Mouse (Mus musculus): ENCODE data around the gene Cx3cr1. TPM values are rescaled to one million over a fixed set of nuclear protein-coding genes. Genes with fewer than 3 reads are reported as not detected.

The Cx3cr1 gene
- polyA plus RNA-seq, 1 experiment from 2014 or later: 3.9 TPM

DNA sequence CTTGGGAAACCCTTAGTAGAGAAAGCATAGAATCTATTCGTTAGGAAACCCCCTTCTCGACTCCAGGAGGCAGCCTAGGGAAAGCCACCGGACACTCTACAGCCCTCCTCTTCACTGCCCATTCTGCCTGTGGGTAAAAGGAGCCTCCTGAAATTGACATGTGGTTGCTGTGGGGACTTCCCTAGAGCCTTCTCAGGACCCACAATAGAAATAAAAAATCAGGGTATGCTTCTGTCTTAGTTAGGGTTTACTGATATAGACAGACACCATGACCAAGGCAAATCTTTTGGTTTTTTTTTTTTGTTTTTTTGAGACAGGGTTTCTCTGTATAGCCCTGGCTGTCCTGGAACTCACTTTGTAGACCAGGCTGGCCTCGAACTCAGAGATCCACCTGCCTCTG lies 73.6 kb downstream of the Cx3cr1 start:
- Histone ChIP-seq H3K9me3 (ENCODE audit: control insufficient read depth, low read length) (no peaks in the 10 kb centered on the region), H3K27me3 (ENCODE audit: control insufficient read depth, insufficient read depth, low read length) (no peaks in the 10 kb centered on the region), H3K36me3 (ENCODE audit: control insufficient read depth, insufficient read depth, low read length) (no peaks in the 10 kb centered on the region), H3K4me1 (replicated peaks; ENCODE audit: control insufficient read depth, insufficient read depth, low read length) (no peaks in the 10 kb centered on the region), H3K9ac (ENCODE audit: low read length) (no peak overlapping the region), H3K4me3 (ENCODE audit: low read depth, low read length) (no peak overlapping the region), H3K4me2 (ENCODE audit: low read depth, low read length, severe bottlenecking) (no peak overlapping the region), H3K27ac (ENCODE audit: low read depth, low read length) (no peak overlapping the region)
- DNase-seq (ENCODE audit: low spot score): no peak
- 90% methylated on average over 4 of the region's 4 CpGs for WGBS
- no peak for ATAC-seq (replicated peaks; ENCODE audit: low FRiP score)

DNA sequence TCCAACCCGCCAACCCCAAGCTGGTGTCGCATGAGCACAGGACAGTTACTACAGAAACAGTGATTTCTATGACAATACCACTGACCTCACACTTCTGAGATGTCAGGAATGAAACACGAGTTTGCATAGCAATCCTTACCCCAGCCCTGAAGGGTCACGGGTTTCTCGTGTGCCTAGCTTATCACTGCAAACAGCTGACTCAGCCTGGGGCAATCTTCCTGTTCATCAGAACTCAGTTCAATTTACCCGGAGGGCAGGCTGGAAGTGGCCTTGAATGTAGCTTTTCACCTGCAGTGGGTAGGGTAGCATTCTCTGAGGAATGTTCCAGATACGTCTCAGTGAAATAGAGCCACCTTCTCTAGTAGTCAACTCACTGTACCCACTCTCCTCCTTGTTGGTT lies 75.5 kb downstream of the Cx3cr1 start:
- Histone ChIP-seq H3K4me1 (replicated peaks; ENCODE audit: control insufficient read depth, insufficient read depth, low read length) (no peaks in the 10 kb centered on the region), H3K4me2 (ENCODE audit: low read depth, low read length, severe bottlenecking) (no peak overlapping the region), H3K27ac (ENCODE audit: low read depth, low read length) (no peak overlapping the region), H3K4me3 (ENCODE audit: low read depth, low read length) (no peak overlapping the region), H3K27me3 (ENCODE audit: control insufficient read depth, insufficient read depth, low read length) (no peaks in the 10 kb centered on the region), H3K9me3 (ENCODE audit: control insufficient read depth, low read length) (no peaks in the 10 kb centered on the region), H3K36me3 (ENCODE audit: control insufficient read depth, insufficient read depth, low read length) (no peaks in the 10 kb centered on the region), H3K9ac (ENCODE audit: low read length) (no peak overlapping the region)
- no peak for ATAC-seq (replicated peaks; ENCODE audit: low FRiP score)
- DNase-seq (ENCODE audit: low spot score): no peak
- 82% methylated on average over 7 of the region's 7 CpGs for WGBS

- no peak for DNase-seq (ENCODE audit: low spot score)
- no peak overlapping the region for H3K4me2 ChIP-seq (ENCODE audit: low read depth, low read length, severe bottlenecking)
- ATAC-seq (replicated peaks; ENCODE audit: low FRiP score): no peak
Measured at GRCm38 (mm10) chr9:119993092-119993844, 76.4 kb downstream of the Cx3cr1 start.

GRCm38 (mm10) chr9:119991310-119991709 lies 78.4 kb downstream of the Cx3cr1 start:
- 18% methylated on average over 5 of the region's 5 CpGs for WGBS
- ATAC-seq (replicated peaks; ENCODE audit: low FRiP score) (no peak), DNase-seq (ENCODE audit: low spot score) (no peak)
- Histone ChIP-seq H3K27ac (ENCODE audit: low read depth, low read length) (no peak overlapping the region), H3K36me3 (ENCODE audit: control insufficient read depth, insufficient read depth, low read length) (no peaks in the 10 kb centered on the region), H3K4me2 (ENCODE audit: low read depth, low read length, severe bottlenecking) (no peak overlapping the region), H3K4me3 (ENCODE audit: low read depth, low read length) (no peak overlapping the region), H3K4me1 (replicated peaks; ENCODE audit: control insufficient read depth, insufficient read depth, low read length) (no peaks in the 10 kb centered on the region), H3K9ac (ENCODE audit: low read length) (no peak overlapping the region), H3K9me3 (ENCODE audit: control insufficient read depth, low read length) (no peaks in the 10 kb centered on the region), H3K27me3 (ENCODE audit: control insufficient read depth, insufficient read depth, low read length) (no peaks in the 10 kb centered on the region)

More at GRCm38 (mm10) chr9:119993092-119993844, 76.4 kb downstream of the Cx3cr1 start:
- no peaks in the 10 kb centered on the region for H3K27me3 ChIP-seq (ENCODE audit: control insufficient read depth, insufficient read depth, low read length)
- no peak overlapping the region for H3K27ac ChIP-seq (ENCODE audit: low read depth, low read length)
- no peaks in the 10 kb centered on the region for H3K4me1 ChIP-seq (replicated peaks; ENCODE audit: control insufficient read depth, insufficient read depth, low read length)
- no peak overlapping the region for H3K9ac ChIP-seq (ENCODE audit: low read length)
- H3K9me3 ChIP-seq (ENCODE audit: control insufficient read depth, low read length): no peaks in the 10 kb centered on the region
- WGBS: 84% methylated on average over 10 of the region's 10 CpGs
- H3K4me3 ChIP-seq (ENCODE audit: low read depth, low read length): no peak overlapping the region
- H3K36me3 ChIP-seq (ENCODE audit: control insufficient read depth, insufficient read depth, low read length): no peaks in the 10 kb centered on the region

- no peaks in the 10 kb centered on the region; the same call in 1 of the 2 replicates for H3K27me3 ChIP-seq (ENCODE audit: control insufficient read depth, insufficient read depth, low read length)
- WGBS: 47% methylated on average over 7 of the region's 7 CpGs
- DNase-seq (ENCODE audit: low spot score): no peak
Measured at GRCm38 (mm10) chr9:119988304-119988703, 81.4 kb downstream of the Cx3cr1 start.

DNA sequence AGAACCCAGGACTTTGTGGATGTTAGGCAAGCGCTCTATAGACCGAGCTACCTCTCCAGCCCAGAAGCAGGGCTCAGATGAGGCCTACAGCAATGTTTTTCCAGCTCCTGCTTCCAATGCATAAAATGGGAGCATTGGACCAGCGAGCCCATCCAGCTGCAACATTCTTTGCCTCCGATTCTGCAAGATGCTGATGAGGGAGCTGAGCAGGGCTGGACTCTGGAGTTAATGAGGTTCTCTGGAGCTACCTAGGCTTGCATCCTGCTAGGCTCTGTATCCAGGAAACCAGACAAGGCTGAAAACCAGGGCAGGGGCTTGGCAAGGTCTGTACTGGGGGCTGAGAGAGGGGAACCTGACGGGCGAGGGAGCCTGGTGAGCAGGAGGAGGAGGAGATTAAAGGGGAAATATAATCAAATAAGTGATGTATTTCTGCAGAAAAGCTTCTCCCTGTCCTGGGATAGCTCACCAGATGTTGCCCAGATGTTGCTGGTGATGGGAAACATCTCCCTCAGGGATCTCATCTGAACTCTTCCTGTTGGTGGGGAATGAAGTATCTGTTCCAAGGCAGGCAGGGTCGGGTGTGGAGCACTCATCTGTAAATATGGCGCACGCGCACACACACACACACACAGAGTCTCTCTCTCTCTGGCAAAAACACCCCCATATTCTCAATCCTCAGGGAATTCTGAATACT lies 83.7 kb downstream of the Cx3cr1 start:
- Histone ChIP-seq H3K27ac (ENCODE audit: low read depth, low read length) (no peak overlapping the region), H3K27me3 (ENCODE audit: control insufficient read depth, insufficient read depth, low read length) (peaks cover 5% of the 10 kb centered on the region; the same call in 1 of the 2 replicates), H3K4me2 (ENCODE audit: low read depth, low read length, severe bottlenecking) (no peak overlapping the region), H3K4me3 (ENCODE audit: low read depth, low read length) (no peak overlapping the region), H3K9me3 (ENCODE audit: control insufficient read depth, low read length) (no peaks in the 10 kb centered on the region), H3K4me1 (replicated peaks; ENCODE audit: control insufficient read depth, insufficient read depth, low read length) (peaks cover 27% of the 10 kb centered on the region), H3K36me3 (ENCODE audit: control insufficient read depth, insufficient read depth, low read length) (no peaks in the 10 kb centered on the region), H3K9ac (ENCODE audit: low read length) (no peak overlapping the region)
- DNase-seq (ENCODE audit: low spot score) (no peak), ATAC-seq (replicated peaks; ENCODE audit: low FRiP score) (no peak)
- WGBS: 81% methylated on average over 10 of the region's 10 CpGs

More at GRCm38 (mm10) chr9:119988304-119988703, 81.4 kb downstream of the Cx3cr1 start:
- Histone ChIP-seq H3K27ac (ENCODE audit: low read depth, low read length) (no peak overlapping the region), H3K9me3 (ENCODE audit: control insufficient read depth, low read length) (no peaks in the 10 kb centered on the region), H3K9ac (ENCODE audit: low read length) (no peak overlapping the region), H3K4me1 (replicated peaks; ENCODE audit: control insufficient read depth, insufficient read depth, low read length) (peaks cover 4% of the 10 kb centered on the region; the same call in 1 of the 2 replicates), H3K36me3 (ENCODE audit: control insufficient read depth, insufficient read depth, low read length) (no peaks in the 10 kb centered on the region), H3K4me2 (ENCODE audit: low read depth, low read length, severe bottlenecking) (no peak overlapping the region), H3K4me3 (ENCODE audit: low read depth, low read length) (no peak overlapping the region)
- ATAC-seq (replicated peaks; ENCODE audit: low FRiP score): no peak

- peak; percentile 3; the same call in 1 of the 2 replicates for ATAC-seq (replicated peaks; ENCODE audit: low FRiP score)
- peak within 1 kb of the TSS; percentile 55 for H3K4me3 ChIP-seq (ENCODE audit: low read depth, low read length)
- H3K4me2 ChIP-seq (ENCODE audit: low read depth, low read length, severe bottlenecking): peak within 1 kb of the TSS; percentile 94
- H3K27me3 ChIP-seq (ENCODE audit: control insufficient read depth, insufficient read depth, low read length): peaks cover 5% of the 10 kb centered on the region; the same call in 1 of the 2 replicates
- peak within 1 kb of the TSS; percentile 58 for H3K9ac ChIP-seq (ENCODE audit: low read length)
- DNase-seq (ENCODE audit: low spot score): peak; percentile 61
- peaks cover 33% of the 10 kb centered on the region for H3K4me1 ChIP-seq (replicated peaks; ENCODE audit: control insufficient read depth, insufficient read depth, low read length)
- no peaks in the 10 kb centered on the region for H3K36me3 ChIP-seq (ENCODE audit: control insufficient read depth, insufficient read depth, low read length)
- H3K27ac ChIP-seq (ENCODE audit: low read depth, low read length): no peak within 1 kb of the TSS
- WGBS: 4% methylated on average over 14 of the region's 14 CpGs
- no peaks in the 10 kb centered on the region for H3K9me3 ChIP-seq (ENCODE audit: control insufficient read depth, low read length)
Measured at GRCm38 (mm10) chr9:119984536-119985011, 85.1 kb downstream of the Cx3cr1 start, which contains the start of gene Csrnp1. Gene Csrnp1, minus strand, starts transcription at chr9:119984658.

- Histone ChIP-seq H3K9me3 (ENCODE audit: control insufficient read depth, low read length) (no peaks in the 10 kb centered on the region), H3K27ac (ENCODE audit: low read depth, low read length) (no peak overlapping the region), H3K4me1 (replicated peaks; ENCODE audit: control insufficient read depth, insufficient read depth, low read length) (peaks cover 35% of the 10 kb centered on the region), H3K36me3 (ENCODE audit: control insufficient read depth, insufficient read depth, low read length) (no peaks in the 10 kb centered on the region), H3K9ac (ENCODE audit: low read length) (peak overlapping the region; percentile 58), H3K4me2 (ENCODE audit: low read depth, low read length, severe bottlenecking) (peak overlapping the region; percentile 94), H3K4me3 (ENCODE audit: low read depth, low read length) (peak overlapping the region; percentile 55), H3K27me3 (ENCODE audit: control insufficient read depth, insufficient read depth, low read length) (peaks cover 5% of the 10 kb centered on the region; the same call in 1 of the 2 replicates)
- peak; percentile 76 for ATAC-seq (replicated peaks; ENCODE audit: low FRiP score)
- DNase-seq (ENCODE audit: low spot score): peak; percentile 88
- under 1% methylated on average over 63 of the region's 79 CpGs for WGBS
Measured at GRCm38 (mm10) chr9:119983585-119984535, 85.8 kb downstream of the Cx3cr1 start.
